Mouse (Mus musculus) lung, postnatal 0 days (tissue): Measurements from ENCODE around the gene 2010109A12Rik.

Source experiments
- CTCF ChIP-seq: IDR thresholded peaks from 2 replicates; pipeline ENCODE4 v1.5.1; 2016; ENCODE audit warnings: antibody characterized with exemption, mild to moderate bottlenecking
- EP300 ChIP-seq: IDR thresholded peaks from 2 replicates; pipeline ENCODE4 v1.6.1; 2016; ENCODE audit warnings: antibody characterized with exemption, mild to moderate bottlenecking, control low read depth

DNA sequence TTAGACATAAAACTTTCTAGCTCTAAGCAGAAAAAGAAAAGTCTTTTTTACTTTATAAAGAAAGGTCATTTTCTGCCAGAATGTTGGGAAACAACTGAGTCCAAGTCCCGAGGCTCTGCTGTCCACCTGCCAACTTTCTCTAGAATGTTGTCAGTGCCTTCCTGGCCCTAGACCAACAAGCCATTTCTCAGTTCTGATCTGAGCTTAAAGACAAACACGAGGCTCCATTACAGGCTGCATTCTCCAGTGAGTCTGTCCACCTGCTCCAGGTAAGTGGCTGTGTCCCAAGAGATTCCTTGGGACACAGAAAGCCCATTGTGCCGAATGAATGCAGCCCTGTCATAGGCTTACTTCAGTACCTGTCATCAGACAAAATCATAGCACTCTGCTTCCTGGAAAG, 15.3 kb downstream of the 2010109A12Rik start:
- TF ChIP-seq CTCF (no peak), EP300 (no peak)
